ENCODE assay signal across 13 mouse cellular contexts in the genomic region with DNA sequence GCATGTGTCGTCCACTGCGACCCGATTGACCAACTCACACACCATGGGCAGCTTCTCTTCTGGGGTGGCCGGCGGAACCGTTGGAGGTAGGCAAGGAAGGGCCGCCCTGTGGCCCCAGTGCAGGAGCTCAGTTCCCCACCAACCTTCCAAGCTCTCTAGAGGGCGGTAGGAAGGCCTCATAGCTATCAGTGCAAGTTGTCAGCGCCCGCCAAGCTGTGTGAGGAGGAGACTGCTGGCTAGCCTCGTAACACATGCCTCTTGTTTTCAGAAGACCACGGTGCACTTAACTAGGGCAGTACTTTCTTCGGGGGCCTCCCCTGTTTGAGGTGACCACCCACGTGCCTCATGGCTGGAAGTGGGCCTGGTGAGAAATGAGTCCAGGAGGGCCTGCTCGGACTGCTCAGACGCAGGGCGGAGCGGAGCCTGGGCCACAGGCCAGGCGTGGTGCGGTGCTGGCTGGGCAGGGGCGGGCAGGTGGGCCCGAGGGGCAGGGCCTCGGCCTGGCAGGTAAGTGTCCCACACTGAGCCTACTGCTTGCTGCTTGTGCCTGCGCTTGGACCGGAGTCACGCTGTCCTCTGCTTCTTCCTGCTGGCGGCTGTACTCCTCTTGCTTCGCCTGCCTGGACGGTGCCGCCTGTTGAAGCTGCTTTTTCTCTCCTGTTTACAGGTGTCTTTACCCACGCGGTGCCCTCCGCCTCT. TPM values are rescaled to one million over a fixed set of nuclear protein-coding genes. Genes with fewer than 3 reads are reported as not detected.
DNase-seq lines count a peak whose midpoint lies in the region; ATAC-seq lines count a peak whose summit lies in the region.
"Had no signal": no experiment of that assay in that cellular context is flagged by ENCODE, and none has a peak within 500 bp of the region (broad histone marks: within the 10 kb centered on the region; RNA-seq: fewer than 3 reads in every experiment).

No protein-coding gene starts in this region.

- H3K27me3 ChIP-seq in heart, embryonic 10.5 days (ENCODE audit: insufficient read depth, poor library complexity, severe bottlenecking): no peaks in the 10 kb centered on the region
- no peaks in the 10 kb centered on the region for H3K27me3 ChIP-seq in midbrain, embryonic 12.5 days
- H3K27me3 ChIP-seq in midbrain, embryonic 15.5 days (replicated peaks): no peaks in the 10 kb centered on the region
- no peaks in the 10 kb centered on the region for H3K27me3 ChIP-seq in limb, embryonic 10.5 days (ENCODE audit: low read depth, poor library complexity, severe bottlenecking)
- H3K27me3 ChIP-seq: embryonic facial prominence, embryonic 13.5 days; Patski had no signal

- no peak for ATAC-seq in midbrain, embryonic 12.5 days (ENCODE audit: low FRiP score, low read depth)
- ATAC-seq in midbrain, embryonic 15.5 days (replicated peaks): no peak
- ATAC-seq: Patski had no signal

- peak overlapping the region; percentile 3; the same call in 1 of the 2 replicates for H3K4me3 ChIP-seq in heart, embryonic 10.5 days
- no peak overlapping the region for H3K4me3 ChIP-seq in midbrain, embryonic 12.5 days
- H3K4me3 ChIP-seq in midbrain, embryonic 15.5 days: no peak overlapping the region
- H3K4me3 ChIP-seq in limb, embryonic 10.5 days: peak overlapping the region; percentile 13
- H3K4me3 ChIP-seq: embryonic facial prominence, embryonic 13.5 days had no signal

- H3K4me1 ChIP-seq in heart, embryonic 10.5 days: peaks cover 36% of the 10 kb centered on the region
- peaks cover 7% of the 10 kb centered on the region for H3K4me1 ChIP-seq in midbrain, embryonic 12.5 days
- peaks cover 10% of the 10 kb centered on the region for H3K4me1 ChIP-seq in midbrain, embryonic 15.5 days
- H3K4me1 ChIP-seq in limb, embryonic 10.5 days: peaks cover 28% of the 10 kb centered on the region

- peak; percentile 86 for DNase-seq in heart, embryonic 10.5 days (ENCODE audit: low spot score)
- no peak for DNase-seq in heart, postnatal 25 days (ENCODE audit: low spot score)
- peak; percentile 52 for DNase-seq in ZHBTc4 (ENCODE audit: low read depth, low spot score)
- no peak for DNase-seq in limb, embryonic 10.5 days (ENCODE audit: low spot score)
- DNase-seq in adrenal gland, postnatal 10 days: no peak
- DNase-seq in adrenal gland, postnatal 14 days: no peak
- DNase-seq: gastrocnemius, postnatal 36 days; kidney, adult 9 months; spleen, adult 18-20 months had no signal

- no peak overlapping the region for H3K9ac ChIP-seq in midbrain, embryonic 12.5 days (replicated peaks)
- no peak overlapping the region for H3K9ac ChIP-seq in midbrain, embryonic 15.5 days
- H3K9ac ChIP-seq: embryonic facial prominence, embryonic 13.5 days had no signal

- H3K27ac ChIP-seq in heart, embryonic 10.5 days: peak overlapping the region; percentile 65
- 0 out of 2 replicates have a peak overlapping the region, but pooled peaks have one; percentile 20 for H3K27ac ChIP-seq in midbrain, embryonic 12.5 days (replicated peaks)
- no peak overlapping the region for H3K27ac ChIP-seq in midbrain, embryonic 15.5 days
- peak overlapping the region; percentile 1 for H3K27ac ChIP-seq in limb, embryonic 10.5 days

- WGBS in heart, embryonic 10.5 days: 67% methylated on average over 33 of the region's 33 CpGs
- WGBS in midbrain, embryonic 12.5 days: 88% methylated on average over 30 of the region's 33 CpGs
- 85% methylated on average over 33 of the region's 33 CpGs for WGBS in midbrain, embryonic 15.5 days
- WGBS in limb, embryonic 10.5 days: 83% methylated on average over 33 of the region's 33 CpGs

- no peak overlapping the region for H3K4me2 ChIP-seq in midbrain, embryonic 12.5 days (replicated peaks)
- no peak overlapping the region for H3K4me2 ChIP-seq in midbrain, embryonic 15.5 days
- H3K4me2 ChIP-seq: embryonic facial prominence, embryonic 13.5 days had no signal

- intact Hi-C loops in heart, postnatal 25 days (cut with DNase I): no loop called here

- peaks cover 98% of the 10 kb centered on the region for H3K36me3 ChIP-seq in heart, embryonic 10.5 days
- H3K36me3 ChIP-seq in midbrain, embryonic 12.5 days: peaks cover 98% of the 10 kb centered on the region
- peaks cover 73% of the 10 kb centered on the region for H3K36me3 ChIP-seq in midbrain, embryonic 15.5 days (replicated peaks)
- peaks cover 100% of the 10 kb centered on the region for H3K36me3 ChIP-seq in limb, embryonic 10.5 days

- no peaks in the 10 kb centered on the region for H3K9me3 ChIP-seq in heart, embryonic 10.5 days
- H3K9me3 ChIP-seq in midbrain, embryonic 12.5 days: no peaks in the 10 kb centered on the region
- H3K9me3 ChIP-seq in midbrain, embryonic 15.5 days: no peaks in the 10 kb centered on the region
- no peaks in the 10 kb centered on the region for H3K9me3 ChIP-seq in limb, embryonic 10.5 days (replicated peaks)
- H3K9me3 ChIP-seq: embryonic facial prominence, embryonic 13.5 days had no signal

RNA-seq across cellular contexts. Expression of a gene that starts 6.4 kb away (rescaled TPM):
- polyA plus RNA-seq in heart, embryonic 10.5 days (2016; fragmentation: Nextera tagmentation; extraction: Ambion mirVana): 70.6 and 84.1 TPM in 2 replicates
- total RNA-seq in heart, postnatal 25 days (2021): 10 to 100 TPM; 29.6 to 29.9 TPM
- 68.5 and 70.8 TPM in 2 replicates for polyA plus RNA-seq in midbrain, embryonic 12.5 days (2016; fragmentation: Nextera tagmentation; extraction: Ambion mirVana)
- polyA plus RNA-seq in midbrain, embryonic 15.5 days (2015; fragmentation: Nextera tagmentation; extraction: Ambion mirVana): 60.3 and 62.6 TPM in 2 replicates
- polyA plus RNA-seq in limb, embryonic 10.5 days (2016; fragmentation: Nextera tagmentation; extraction: Ambion mirVana): 113 and 121 TPM in 2 replicates
- 10 to 100 TPM; 45.2 to 50.5 TPM for total RNA-seq in adrenal gland, postnatal 10 days (2021)
- 47.6 and 52.2 TPM in 2 replicates for total RNA-seq in adrenal gland, postnatal 14 days (2021)

RNA-seq across cellular contexts. Expression of a gene that starts 6.8 kb away (rescaled TPM):
- 116 and 151 TPM in 2 replicates for polyA plus RNA-seq in heart, embryonic 10.5 days (2016; fragmentation: Nextera tagmentation; extraction: Ambion mirVana)
- total RNA-seq in heart, postnatal 25 days (2021): 10 to 100 TPM; 27.4 to 29.7 TPM
- polyA plus RNA-seq in midbrain, embryonic 12.5 days (2016; fragmentation: Nextera tagmentation; extraction: Ambion mirVana): 137 and 148 TPM in 2 replicates
- polyA plus RNA-seq in midbrain, embryonic 15.5 days (2015; fragmentation: Nextera tagmentation; extraction: Ambion mirVana): 130 and 147 TPM in 2 replicates
- 168 and 204 TPM in 2 replicates for polyA plus RNA-seq in limb, embryonic 10.5 days (2016; fragmentation: Nextera tagmentation; extraction: Ambion mirVana)
- 10 to 100 TPM; 50.0 to 63.2 TPM for total RNA-seq in adrenal gland, postnatal 10 days (2021)
- 59.5 and 71.1 TPM in 2 replicates for total RNA-seq in adrenal gland, postnatal 14 days (2021)

RNA-seq across cellular contexts. Expression of a gene that starts 13.4 kb away (rescaled TPM):
- not detected in 2 replicates for polyA plus RNA-seq in heart, embryonic 10.5 days (2016; fragmentation: Nextera tagmentation; extraction: Ambion mirVana)
- total RNA-seq in heart, postnatal 25 days (2021): under 1 TPM; 0.39 TPM
- polyA plus RNA-seq in midbrain, embryonic 12.5 days (2016; fragmentation: Nextera tagmentation; extraction: Ambion mirVana): 0.10 TPM in 1 of 2 replicates, not detected in the other
- polyA plus RNA-seq in midbrain, embryonic 15.5 days (2015; fragmentation: Nextera tagmentation; extraction: Ambion mirVana): 0.10 TPM in 2 replicates
- polyA plus RNA-seq in limb, embryonic 10.5 days (2016; fragmentation: Nextera tagmentation; extraction: Ambion mirVana): 0.09 TPM in 1 of 2 replicates, not detected in the other
- total RNA-seq in adrenal gland, postnatal 10 days (2021): under 1 TPM; 0.57 to 0.79 TPM
- total RNA-seq in adrenal gland, postnatal 14 days (2021): 0.74 and 0.94 TPM in 2 replicates
- polyA plus RNA-seq: embryonic facial prominence, embryonic 13.5 days had no signal

RNA-seq across cellular contexts. Expression of a gene that starts 21.7 kb away (rescaled TPM):
- 7.9 and 8.8 TPM in 2 replicates for polyA plus RNA-seq in heart, embryonic 10.5 days (2016; fragmentation: Nextera tagmentation; extraction: Ambion mirVana)
- total RNA-seq in heart, postnatal 25 days (2021): under 1 TPM; 0.48 to 0.81 TPM
- 0.38 and 0.50 TPM in 2 replicates for polyA plus RNA-seq in midbrain, embryonic 12.5 days (2016; fragmentation: Nextera tagmentation; extraction: Ambion mirVana)
- polyA plus RNA-seq in midbrain, embryonic 15.5 days (2015; fragmentation: Nextera tagmentation; extraction: Ambion mirVana): 0.59 and 1.0 TPM in 2 replicates
- 0.74 and 0.80 TPM in 2 replicates for polyA plus RNA-seq in limb, embryonic 10.5 days (2016; fragmentation: Nextera tagmentation; extraction: Ambion mirVana)
- 10 to 100 TPM in 1 of 2 experiments, 1 to 10 TPM in 1; 9.8 to 24.0 TPM for total RNA-seq in adrenal gland, postnatal 10 days (2021)
- 2.8 and 3.1 TPM in 2 replicates for total RNA-seq in adrenal gland, postnatal 14 days (2021)
- polyA plus RNA-seq: Patski had no signal

RNA-seq across cellular contexts. Expression of a gene that starts 34.8 kb away (rescaled TPM):
- polyA plus RNA-seq in heart, embryonic 10.5 days (2016; fragmentation: Nextera tagmentation; extraction: Ambion mirVana): 2,064 and 2,176 TPM in 2 replicates
- 100 to 1,000 TPM; 883 to 894 TPM for total RNA-seq in heart, postnatal 25 days (2021)
- 1,390 and 1,564 TPM in 2 replicates for polyA plus RNA-seq in midbrain, embryonic 12.5 days (2016; fragmentation: Nextera tagmentation; extraction: Ambion mirVana)
- polyA plus RNA-seq in midbrain, embryonic 15.5 days (2015; fragmentation: Nextera tagmentation; extraction: Ambion mirVana): 1,243 and 1,388 TPM in 2 replicates
- 2,414 and 2,486 TPM in 2 replicates for polyA plus RNA-seq in limb, embryonic 10.5 days (2016; fragmentation: Nextera tagmentation; extraction: Ambion mirVana)
- total RNA-seq in adrenal gland, postnatal 10 days (2021): 100 to 1,000 TPM; 700 to 820 TPM
- 734 and 741 TPM in 2 replicates for total RNA-seq in adrenal gland, postnatal 14 days (2021)

Comparison
In these comparisons a context has a peak if more than half of its experiments do, and no peak if none do; other contexts are left out.
1. DNase-seq: peak in heart, embryonic 10.5 days (single experiment) and ZHBTc4 (single experiment); none in heart, postnatal 25 days (single experiment), limb, embryonic 10.5 days (single experiment), adrenal gland, postnatal 10 days (single experiment) and adrenal gland, postnatal 14 days (single experiment).
2. H3K4me3 ChIP-seq: peak in heart, embryonic 10.5 days (single experiment) and limb, embryonic 10.5 days (single experiment); none in midbrain, embryonic 12.5 days (single experiment) and midbrain, embryonic 15.5 days (single experiment).